Mouse (Mus musculus) skeletal muscle tissue, adult 2 months (tissue): ENCODE measurements around the gene Pafah2.

ENCODE experiments used
- DNase-seq: peaks from one replicate; pipeline ENCODE4 v3.0.0-alpha.2; 2012; ENCODE audit warnings: low read depth, low spot score

Pafah2 gene

DNA sequence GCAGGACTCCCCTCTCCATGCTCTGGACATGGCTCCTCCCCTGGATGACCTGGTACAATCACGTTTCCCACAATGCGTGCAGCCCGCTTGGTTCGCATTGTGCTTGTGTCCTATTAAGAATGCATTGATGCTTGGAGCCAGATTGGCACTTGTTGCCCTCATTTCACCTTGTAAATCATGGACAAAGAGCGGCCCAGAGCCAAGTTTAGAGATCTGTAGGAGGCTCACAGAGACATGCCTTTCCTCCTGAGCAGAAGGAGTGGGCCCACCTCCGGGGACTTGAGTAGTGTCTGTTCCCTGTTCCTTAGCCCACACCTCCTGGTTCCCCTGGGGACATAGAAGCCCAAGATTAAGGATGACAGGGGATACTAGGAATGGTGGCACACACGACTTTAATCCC lies 27.8 kb downstream of the Pafah2 start:
- DNase-seq: no peak

DNA sequence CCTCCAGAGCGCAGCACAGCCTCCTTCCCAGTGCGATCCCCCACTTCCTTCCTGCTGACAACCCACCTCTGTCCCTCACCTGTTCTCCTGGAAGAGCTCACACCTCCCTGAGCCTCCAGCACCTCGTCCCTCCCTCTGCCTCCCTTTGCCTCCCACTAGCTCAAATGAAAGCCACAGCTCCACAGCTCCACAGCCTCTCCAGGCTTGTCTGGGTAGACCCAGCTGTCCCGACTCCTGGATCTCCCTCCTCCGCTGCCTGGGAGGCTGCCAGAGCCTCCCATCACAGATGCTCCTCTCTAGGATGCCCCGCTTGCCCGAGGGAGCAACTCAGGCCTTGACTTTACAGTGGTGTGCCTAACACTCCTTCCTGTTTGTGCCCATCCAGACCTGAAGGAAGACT lies 29.0 kb downstream of the Pafah2 start:
- no peak for DNase-seq

DNA sequence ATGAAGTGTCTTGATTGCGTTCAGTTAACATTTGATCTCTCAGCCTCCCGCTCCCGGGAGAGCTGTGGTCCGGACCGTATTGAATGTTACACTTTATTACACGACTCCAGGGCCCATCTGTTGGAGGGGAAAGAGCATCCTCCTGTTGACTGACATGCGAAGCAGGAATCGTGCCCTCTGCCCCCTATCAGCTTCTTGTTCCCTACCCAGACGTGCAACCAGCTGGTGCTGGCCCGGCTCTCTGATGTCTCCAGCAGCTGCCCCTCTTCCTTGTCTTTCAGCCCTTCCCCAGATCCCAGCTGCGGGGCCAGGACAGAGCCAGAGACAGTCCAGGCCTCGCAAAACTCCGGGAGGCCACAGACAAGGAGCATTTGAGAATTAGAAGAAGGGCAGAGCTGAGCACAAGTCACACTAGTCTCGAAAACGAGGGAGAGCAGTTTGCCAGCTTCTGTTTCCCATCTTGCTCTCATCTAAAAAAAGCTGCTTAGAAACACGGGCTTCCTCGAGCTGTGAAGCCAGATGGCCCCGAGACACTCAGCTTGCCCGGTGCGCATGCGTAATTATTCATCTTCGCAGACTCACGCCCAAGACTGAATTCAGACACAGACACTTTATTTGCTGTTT lies 34.4 kb downstream of the Pafah2 start:
- no peak for DNase-seq

DNA sequence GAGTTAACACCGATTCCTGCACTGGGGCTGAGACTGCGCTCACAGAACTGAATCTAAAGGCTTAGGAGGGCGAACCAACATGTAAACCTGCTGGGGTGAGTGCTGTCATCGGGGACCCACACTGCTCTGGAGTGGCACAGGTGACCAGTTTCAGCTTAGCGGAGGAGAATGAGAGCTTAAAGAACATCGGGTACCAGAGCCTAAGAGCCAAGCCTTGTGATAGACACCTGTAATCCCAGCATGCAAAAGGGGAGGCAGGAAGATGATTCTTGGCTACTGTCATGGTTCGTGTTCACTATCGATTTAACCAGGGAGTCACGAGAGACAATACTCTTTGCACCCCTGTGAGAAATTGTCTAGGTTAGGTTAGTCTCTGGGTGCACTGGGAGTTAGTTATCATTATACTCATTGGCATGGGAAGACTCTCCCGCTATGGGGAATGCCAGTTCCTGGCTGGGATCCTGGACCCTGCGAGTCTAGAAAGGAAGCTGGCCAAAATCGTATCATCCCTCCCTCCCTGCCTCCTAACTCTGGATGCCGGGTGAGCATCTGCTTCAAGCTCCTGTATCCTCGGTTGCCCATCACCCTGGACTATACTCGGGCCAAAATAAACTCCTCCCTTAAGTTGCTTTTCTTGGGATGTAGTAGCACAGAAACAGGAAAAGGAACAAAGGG lies 36.7 kb downstream of the Pafah2 start:
- no peak for DNase-seq

DNA sequence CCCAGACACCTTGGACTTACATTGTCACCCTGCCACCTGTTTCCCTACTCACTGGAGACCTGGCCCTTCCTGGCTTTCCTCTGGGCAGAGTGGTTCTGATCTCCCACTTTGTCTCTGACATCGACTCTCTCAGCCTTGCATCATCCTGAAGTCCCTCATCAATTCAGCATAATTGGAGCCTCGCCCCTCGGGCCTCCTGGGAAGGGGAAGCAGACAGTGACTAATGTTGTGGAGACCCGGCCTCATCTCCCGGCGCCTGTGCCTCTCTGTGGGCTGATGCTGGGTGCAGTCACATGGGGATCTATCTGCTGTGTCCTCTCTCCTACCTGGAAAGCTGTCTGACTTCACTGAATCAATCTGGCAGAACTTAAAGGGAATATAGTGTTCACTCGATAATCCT lies 40.1 kb downstream of the Pafah2 start:
- DNase-seq: no peak

DNA sequence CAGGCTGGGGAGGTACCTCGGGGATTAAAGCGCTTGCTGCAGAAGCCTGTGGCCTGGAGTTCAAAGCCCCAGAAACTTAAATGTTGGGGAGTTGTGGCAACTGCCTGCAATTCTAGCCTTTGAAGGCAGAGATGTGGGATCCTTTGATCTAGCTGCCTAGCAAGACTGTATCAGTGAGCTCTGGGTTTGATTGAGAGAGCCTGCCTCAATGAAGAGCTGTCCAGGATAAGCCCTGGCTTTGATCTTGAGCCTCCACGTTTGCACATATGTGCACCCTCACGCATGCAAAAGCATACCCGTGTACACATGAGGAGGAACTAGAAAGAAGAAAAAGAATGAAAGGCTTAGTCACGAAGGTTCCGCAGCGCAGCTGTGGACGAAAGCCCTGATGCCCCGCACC lies 40.5 kb downstream of the Pafah2 start:
- no peak for DNase-seq

DNA sequence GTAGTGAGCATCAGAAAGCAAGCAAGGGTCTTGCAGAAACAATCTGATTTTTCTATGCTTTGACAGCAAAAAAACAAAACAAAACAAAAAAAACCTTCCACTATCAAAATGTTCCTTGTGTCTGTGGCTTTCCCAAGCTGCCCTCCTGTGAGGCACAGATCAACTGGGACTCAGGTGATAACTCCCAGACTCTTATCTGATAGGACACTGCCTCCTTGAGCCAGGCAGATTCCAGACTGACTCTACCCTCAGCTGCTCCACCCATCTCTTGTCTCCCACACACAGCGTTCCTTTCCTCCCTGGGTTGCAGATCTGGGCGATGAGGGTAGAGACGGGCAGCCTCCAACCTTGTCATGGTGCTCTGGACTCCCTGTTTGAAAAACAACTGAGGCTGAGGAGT lies 43.0 kb downstream of the Pafah2 start:
- DNase-seq: no peak

DNA sequence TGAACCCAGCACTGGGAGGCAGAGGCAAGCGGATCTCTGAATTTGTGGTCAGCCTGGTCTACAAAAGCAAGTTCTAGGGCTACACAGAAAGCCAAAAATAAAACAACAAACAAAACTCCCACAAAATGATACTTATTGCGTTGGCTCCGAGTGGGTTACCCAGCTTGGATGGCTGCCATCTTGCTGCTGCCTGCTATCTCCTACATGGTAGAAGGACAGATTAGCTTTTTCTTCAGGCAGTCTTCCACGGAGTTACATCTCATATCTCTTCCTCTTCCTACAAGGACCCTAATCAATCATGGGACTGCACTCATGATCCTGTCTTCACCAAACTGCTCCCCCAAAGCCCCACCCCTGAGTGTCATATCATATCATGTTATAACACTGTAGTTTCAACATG lies 43.8 kb downstream of the Pafah2 start:
- DNase-seq: no peak

DNA sequence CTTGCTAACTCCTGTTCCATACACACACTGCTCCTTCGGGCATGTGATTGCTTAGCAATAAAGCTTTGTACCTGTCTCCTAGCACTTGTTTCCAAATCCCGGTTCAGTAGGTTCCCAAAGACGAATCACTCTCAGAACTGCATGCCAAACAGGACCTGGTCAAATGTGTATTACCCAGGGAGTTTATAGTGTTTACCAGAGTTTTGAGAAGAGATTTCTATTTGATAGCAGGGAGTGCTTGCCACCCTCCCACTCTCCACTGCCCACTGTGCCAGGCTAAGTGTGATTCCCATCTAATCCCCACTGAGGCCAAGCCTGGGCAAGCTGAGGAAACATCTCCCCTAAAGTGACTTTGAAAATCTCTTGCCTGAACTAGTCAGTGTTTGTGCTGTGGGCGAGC lies 46.1 kb downstream of the Pafah2 start:
- no peak for DNase-seq

DNA sequence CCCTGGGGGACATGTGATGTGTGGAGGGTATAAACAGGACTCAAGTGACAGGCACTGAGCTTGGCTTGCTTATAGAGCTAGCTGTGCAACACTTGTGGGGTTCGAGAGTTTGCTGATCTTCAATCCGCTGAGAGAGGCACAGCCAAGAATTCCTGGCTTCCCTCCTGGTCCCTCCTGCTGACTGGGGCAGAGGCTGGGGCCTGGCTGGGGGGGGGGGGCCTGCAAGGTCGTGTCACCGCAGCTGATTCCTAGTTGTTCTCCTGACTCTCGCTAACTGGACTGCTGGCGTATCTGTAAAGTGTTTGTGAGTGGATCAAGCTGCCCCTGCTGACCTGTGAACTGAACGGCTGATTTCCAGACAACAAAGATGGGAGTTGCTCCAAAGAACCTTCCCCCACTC lies 47.5 kb downstream of the Pafah2 start:
- DNase-seq: no peak

DNA sequence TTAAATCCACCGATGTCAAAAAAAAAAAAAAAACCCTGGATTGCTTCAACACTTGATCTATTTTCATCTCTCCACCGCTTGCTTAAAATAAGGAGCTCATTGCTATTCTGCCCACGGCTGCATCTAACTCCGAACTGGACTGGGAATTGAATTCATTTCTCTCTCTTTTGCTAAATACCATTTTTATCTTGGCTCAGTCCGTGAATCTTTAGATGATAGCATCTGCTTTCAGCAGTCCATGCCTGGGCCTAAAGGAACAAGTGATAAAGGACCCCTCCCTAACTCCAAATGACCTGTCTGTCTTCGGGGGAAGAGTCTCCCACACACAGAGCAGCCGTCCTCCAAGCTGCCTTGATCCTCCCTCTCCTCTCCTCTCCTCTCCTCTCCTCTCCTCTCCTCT lies 48.8 kb downstream of the Pafah2 start:
- DNase-seq: no peak

DNA sequence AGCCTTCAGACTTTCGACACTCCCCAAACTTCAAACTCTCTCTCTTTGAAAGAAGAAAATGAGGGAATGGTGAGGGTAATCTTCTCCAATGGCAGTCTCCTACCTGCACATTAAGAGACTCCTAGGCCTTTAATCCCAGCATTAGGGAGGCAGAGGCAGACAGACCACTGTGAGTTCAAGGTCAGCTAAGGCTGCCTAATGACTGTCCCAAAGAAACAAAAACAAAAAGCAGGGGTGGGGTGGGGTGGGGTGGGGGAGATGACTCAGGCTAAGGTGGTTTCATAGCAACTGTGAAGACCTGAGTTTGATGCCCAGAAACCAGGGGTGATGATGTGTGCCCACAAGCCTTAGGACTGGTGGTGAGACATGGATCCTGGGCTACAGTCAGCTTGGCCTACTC lies 49.4 kb downstream of the Pafah2 start:
- DNase-seq: no peak

DNA sequence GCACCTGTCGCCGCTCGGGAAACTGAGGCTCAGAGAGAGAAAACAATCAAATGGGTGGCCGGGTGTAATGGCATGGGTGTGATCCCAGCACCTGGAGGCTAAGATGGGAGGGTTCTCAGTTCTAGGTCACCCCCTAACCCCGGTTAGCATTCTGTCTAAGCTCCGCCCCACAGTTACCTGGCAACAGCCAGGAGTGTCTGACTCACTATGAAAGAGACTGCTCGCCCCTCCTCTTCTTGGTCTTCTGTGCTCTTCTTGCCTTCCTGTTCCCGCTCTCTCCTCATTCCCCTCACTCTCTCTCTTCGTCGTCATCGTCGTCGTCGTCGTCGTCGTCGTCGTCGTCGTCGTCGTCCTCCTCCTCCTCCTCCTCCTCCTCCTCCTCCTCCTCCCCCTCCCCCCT lies 51.8 kb downstream of the Pafah2 start:
- DNase-seq: no peak

DNA sequence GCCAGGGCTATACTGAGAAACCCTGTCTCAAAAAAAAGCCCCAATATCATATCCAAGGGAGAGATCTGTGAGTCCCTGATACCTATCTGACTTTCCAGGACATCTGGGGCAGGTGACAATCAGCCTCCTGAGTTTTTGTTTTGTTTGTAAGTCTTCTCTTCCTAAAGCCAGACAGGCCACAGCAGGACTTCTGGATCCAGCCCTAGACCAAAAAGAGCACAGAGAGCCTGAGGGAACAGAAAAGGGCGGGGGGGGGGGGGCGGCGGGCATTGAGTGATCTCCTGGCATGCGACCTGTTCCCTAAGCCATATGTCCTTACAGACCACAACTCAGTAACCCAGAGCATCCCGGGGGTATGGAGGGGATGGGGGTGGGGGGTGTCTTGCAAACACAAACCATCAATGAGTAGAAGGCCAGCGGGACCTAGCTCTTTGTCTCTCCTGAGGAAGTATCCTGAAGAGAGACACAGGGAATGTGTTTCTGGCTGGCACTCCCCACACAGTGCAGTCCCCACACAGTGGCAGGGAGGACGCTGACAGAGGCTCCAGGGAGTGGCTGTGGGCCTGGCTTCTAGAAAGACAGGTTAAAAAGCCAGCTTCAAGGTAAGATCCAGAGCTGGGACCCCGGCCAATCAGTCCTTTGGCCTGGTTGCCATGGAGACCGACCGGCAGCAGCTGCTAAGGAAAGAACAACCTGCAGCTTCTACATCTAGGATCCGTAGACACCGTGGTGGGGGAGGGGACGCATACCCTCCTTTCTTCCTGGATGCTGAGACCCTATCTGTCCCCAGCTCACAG lies 53.7 kb downstream of the Pafah2 start:
- no peak for DNase-seq

DNA sequence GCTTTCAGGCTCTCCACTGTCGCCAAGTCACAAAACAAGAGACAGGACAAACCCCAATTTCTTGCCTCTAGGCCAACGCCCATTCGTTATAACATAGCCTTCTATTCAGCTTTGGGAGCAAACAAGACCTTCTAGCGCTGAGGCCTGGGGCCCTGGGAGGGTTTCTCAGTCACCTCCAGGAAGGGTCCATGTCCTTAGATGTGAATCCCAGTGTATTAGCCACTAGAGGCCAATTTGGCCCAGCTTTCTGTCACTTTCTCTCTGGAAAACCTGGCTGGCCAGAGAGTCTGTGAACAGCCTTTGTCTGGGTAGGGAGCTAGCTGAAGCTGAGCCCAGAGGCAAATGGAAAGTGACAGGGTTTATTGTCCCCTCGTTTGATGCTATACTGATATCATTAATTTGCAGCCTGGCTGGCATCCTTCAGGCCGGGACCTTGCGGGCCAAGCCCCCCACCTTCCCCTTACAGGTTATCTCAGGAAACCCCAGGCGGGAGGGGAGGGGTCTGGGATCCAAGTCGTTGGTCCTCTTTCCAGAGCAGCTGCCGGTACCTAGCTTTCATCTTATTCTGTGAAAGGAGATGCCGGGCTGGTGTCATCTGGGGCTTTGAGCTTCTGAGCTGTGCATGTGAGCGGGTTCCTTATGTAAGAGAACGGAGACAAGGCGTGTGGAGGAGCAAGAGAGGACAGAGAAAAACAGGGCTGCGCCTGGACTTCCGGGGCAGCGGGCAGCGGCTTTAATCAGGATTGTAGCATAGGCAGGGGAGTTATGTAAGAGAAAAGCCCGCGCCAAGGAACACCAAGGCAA lies 54.5 kb downstream of the Pafah2 start:
- DNase-seq: no peak

DNA sequence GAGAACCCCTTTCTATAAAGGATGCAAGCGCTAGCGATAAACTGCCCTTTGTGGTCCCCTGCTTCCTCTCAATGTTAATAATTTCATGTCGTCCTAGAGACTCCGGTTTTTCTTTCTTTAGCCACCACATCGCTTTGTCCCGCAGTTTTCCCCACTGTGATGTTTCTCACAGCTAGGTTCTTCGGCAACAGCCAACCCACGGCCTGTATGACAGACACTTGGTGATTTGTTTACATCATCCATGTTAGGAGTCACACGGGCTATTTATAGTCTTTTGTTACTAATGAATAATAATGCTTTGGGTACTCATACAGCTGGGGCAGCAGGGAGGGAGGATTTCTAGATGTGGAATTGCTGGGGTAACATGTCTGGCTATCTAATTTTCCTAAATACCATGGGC lies 55.4 kb downstream of the Pafah2 start:
- no peak for DNase-seq

DNA sequence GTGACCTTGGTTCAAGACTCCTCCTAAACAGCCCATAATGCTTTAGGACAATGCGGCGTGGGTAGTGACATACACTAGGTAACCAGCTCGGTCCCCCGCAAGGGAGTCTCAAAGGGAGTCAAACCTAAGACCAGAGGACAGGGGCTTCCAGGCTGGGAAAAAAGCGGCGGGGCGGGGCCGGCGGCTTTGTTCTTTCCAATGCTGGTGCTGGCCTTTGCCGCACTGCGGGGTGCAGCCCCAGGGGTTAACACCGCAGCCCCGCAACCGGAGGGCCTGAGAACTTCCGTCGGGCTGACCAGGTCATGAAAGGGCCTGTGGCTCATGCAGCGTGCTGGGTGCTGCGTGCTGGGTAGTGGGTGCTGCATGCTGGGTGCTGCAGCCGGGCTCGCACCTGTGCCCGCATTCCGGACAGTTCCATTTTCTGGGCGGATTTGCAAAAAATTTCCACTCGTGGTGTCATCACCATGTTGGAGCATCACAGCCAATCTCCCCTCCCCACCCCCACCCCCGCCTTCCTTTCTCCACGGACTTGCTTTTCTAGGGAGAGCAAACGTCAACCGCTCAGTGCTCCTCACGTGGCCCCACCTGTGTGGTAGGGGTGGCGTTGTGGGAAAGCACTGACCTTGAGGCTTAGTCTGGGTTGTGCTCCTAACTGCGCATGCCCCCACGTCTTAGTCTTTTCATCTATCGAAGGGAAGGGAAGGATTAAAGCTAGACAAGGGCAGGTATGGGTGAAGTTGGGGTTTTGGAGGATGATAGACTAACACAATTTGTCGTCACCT lies 57.7 kb downstream of the Pafah2 start:
- no peak for DNase-seq

DNA sequence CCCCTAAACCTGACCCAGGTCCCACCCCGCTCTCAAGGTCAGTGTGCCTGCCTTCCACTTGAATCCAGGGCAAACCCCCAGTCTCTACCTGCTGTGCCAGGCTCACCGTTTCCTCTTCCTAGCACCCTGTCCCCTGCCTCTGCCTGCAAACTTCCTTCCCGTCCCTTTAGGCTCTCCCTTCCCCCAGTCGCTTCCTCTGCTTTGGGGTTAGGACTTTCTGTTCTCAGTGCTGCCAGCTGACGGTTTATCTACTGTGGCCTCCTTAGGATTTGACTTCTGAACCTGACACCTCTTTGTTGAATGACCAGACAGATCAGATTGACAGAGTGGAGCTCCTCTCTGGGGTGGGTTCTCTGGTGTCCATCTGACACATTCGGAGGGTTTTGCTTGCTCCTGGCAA lies 59.2 kb downstream of the Pafah2 start:
- DNase-seq: no peak

DNA sequence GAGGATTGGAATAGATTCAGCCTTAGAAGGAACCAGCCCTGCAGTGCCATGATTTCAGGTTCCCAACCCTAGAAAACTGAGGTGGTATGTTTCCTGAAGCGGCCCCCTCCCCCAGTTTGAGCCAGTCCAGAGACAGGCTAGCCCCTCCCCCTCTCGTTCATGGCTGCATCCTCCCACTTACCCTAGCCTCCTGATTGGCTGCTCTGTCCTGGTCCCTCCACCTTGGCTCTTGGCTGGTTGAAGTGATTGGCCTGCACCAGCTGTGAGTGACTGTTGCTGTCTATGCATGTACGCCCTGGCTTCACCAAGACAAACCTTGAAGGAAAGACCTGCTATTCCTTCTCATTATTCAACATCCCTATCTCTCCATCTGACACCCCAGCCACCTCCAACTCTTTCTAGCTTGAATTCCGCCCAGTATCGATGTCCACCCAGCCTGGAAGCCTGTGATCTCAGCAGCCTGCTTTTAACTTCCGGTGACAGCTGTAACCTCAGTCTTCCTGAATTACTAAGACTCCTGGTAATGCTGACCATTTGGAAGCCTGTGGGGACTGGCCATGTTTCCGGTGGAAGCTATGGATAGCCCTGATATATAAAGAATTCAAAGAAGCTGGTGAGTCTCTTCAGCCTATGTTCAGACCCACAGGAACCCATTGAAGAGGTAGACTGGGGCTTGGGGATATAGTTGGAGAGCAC lies 61.2 kb downstream of the Pafah2 start:
- DNase-seq: no peak

DNA sequence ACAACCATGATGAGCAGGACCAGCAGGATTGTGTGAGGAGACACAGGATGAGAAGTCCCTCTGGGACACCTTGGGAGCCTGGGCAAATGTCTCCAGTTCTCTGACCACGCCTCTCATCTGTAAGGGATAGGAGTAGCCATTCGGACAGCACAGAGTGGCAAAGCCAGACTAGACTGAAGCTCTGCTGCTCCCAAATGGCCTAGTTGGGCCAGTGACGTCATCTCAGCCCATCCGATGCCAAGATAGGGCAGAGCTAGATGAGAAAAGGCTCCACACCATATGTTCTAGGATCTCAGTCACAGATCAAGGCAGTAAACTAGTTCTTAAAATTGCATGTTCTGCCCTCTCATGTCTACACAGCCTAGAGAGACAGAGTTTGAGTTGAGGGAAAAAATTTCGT lies 62.7 kb downstream of the Pafah2 start:
- no peak for DNase-seq

DNA sequence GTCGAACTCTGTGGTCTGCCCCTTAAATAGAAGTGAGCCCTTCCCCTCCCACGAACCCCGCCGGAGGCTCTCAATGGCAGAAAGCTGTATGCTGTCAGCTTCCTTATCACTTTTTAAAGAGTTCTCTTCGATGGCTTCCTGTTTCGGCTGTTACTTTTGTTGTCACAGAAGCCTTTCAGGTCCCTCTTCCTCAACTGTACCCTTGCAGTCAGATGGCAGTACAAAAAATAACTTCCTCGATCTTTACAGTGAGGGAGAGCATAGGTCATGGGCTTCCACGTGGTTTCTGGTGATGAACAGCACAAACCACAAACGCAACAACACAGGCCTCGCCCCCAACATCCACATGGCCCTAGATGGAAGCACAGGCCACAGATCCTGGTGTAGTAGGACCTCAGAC lies 64.2 kb downstream of the Pafah2 start:
- DNase-seq: no peak
